Mouse (Mus musculus): ENCODE measurements at regions not wholly inside any gene's neighbourhood (a gene's known extent, or its start where the extent isn't known, plus 50 kb on each side); places are given as distances from the start of the nearest gene placed in this dataset.

GRCm38 (mm10) chr9:61765366-61765765, 149.0 kb downstream of the Rplp1 start:
- no peak for DNase-seq (ENCODE audit: low spot score in 2 of 2)

- no peak for DNase-seq (ENCODE audit: low spot score in 2 of 2)
These were observed 156.5 kb downstream of the Rplp1 start for GRCm38 (mm10) chr9:61757806-61758205.

GRCm38 (mm10) chr9:61756801-61757342, 157.5 kb downstream of the Rplp1 start:
- DNase-seq (ENCODE audit: low spot score in 2 of 2), result no peak

- DNase-seq (ENCODE audit: low spot score in 2 of 2), result no peak
These were observed 158.0 kb downstream of the Rplp1 start for GRCm38 (mm10) chr9:61756224-61756800.

- DNase-seq (ENCODE audit: low spot score in 2 of 2), result no peak
These were observed 159.0 kb downstream of the Rplp1 start for GRCm38 (mm10) chr9:61755311-61755710.

- no peak for DNase-seq (ENCODE audit: low spot score in 2 of 2)
These were observed 160.5 kb downstream of the Rplp1 start for GRCm38 (mm10) chr9:61753795-61754194.

GRCm38 (mm10) chr9:61749201-61749600, 165.1 kb downstream of the Rplp1 start:
- DNase-seq (ENCODE audit: low spot score in 2 of 2), result no peak

- peak in 1 of 2 experiments; percentile 27 for DNase-seq (ENCODE audit: low spot score in 2 of 2)
These were observed 165.9 kb downstream of the Rplp1 start for GRCm38 (mm10) chr9:61748416-61748815.

GRCm38 (mm10) chr9:61746401-61746800, 167.9 kb downstream of the Rplp1 start:
- no peak for DNase-seq (ENCODE audit: low spot score in 2 of 2)

- DNase-seq (ENCODE audit: low spot score in 2 of 2), result peak in 1 of 2 experiments; percentile 20
These were observed 169.0 kb downstream of the Rplp1 start for GRCm38 (mm10) chr9:61745301-61745801.

GRCm38 (mm10) chr9:61733540-61733939, 180.8 kb downstream of the Rplp1 start:
- DNase-seq (ENCODE audit: low spot score in 2 of 2), result no peak

GRCm38 (mm10) chr9:61732747-61733146, 181.6 kb downstream of the Rplp1 start:
- DNase-seq (ENCODE audit: low spot score in 2 of 2), result no peak

- DNase-seq (ENCODE audit: low spot score in 2 of 2), result no peak
These were observed 186.2 kb downstream of the Rplp1 start for GRCm38 (mm10) chr9:61728115-61728514.

- DNase-seq (ENCODE audit: low spot score in 2 of 2), result no peak
These were observed 186.7 kb downstream of the Rplp1 start for GRCm38 (mm10) chr9:61727651-61728050.

- no peak for DNase-seq (ENCODE audit: low spot score in 2 of 2)
These were observed 190.3 kb downstream of the Rplp1 start for GRCm38 (mm10) chr9:61724070-61724469.

GRCm38 (mm10) chr9:61723021-61723581, 191.2 kb downstream of the Rplp1 start:
- DNase-seq (ENCODE audit: low spot score in 2 of 2), result no peak

GRCm38 (mm10) chr9:61721851-61722250, 192.5 kb downstream of the Rplp1 start:
- no peak for DNase-seq (ENCODE audit: low spot score in 2 of 2)

- no peak for DNase-seq (ENCODE audit: low spot score in 2 of 2)
These were observed 193.3 kb downstream of the Rplp1 start for GRCm38 (mm10) chr9:61721071-61721470.

- no peak for DNase-seq (ENCODE audit: low spot score in 2 of 2)
These were observed 194.1 kb downstream of the Rplp1 start for GRCm38 (mm10) chr9:61720206-61720605.

GRCm38 (mm10) chr9:61716751-61717150, 197.6 kb downstream of the Rplp1 start:
- DNase-seq (ENCODE audit: low spot score in 2 of 2), result no peak

GRCm38 (mm10) chr9:61714331-61715035, 199.9 kb downstream of the Rplp1 start:
- DNase-seq (ENCODE audit: low spot score in 2 of 2), result no peak

- no peak for DNase-seq (ENCODE audit: low spot score in 2 of 2)
These were observed 200.5 kb downstream of the Rplp1 start for GRCm38 (mm10) chr9:61713806-61714205.

Measured in gastrocnemius, adult 8-10 months (tissue).